Mouse (Mus musculus): ENCODE data around the gene Eme2.

GRCm38 (mm10) chr17:24842631-24843030 is 52.3 kb downstream of the Eme2 start:
- TF ChIP-seq POLR2A (IDR thresholded peaks at IDR 0.05; ENCODE audit: insufficient read depth, low read depth, low read length) (no peak), CTCF (IDR thresholded peaks at IDR 0.05; ENCODE audit: insufficient read depth, low read depth, low read length) (no peak)

Data from olfactory bulb, adult 2 months (tissue).